In the genomic region with DNA sequence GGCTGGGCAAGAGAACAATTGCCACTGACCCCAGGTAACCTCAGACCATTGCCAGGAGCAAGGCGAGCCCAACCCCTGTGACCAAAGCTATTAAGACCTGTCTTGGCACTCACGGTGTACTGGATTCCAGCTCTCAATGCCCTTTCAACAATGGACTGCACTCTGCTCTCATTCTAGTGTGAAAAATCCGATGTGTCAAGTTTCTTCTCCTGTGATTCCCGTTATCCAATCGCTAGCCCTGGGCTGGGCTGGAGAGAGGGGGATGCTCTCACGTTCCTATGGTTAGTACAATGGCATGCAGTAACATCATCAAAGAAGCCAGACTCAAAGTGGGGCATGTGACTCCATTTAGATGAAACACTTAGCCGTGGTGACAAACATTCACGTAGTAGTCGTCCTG, we compare ENCODE assay signal across 23 mouse cellular contexts. TPM values are rescaled to one million over a fixed set of nuclear protein-coding genes. Genes with fewer than 3 reads are reported as not detected.
A peak's percentile ranks its signal among the peaks of the same experiment; 100 is the strongest.
DNase-seq lines count a peak whose midpoint lies in the region; ATAC-seq and TF ChIP-seq lines count a peak whose summit lies in the region.
"Had no signal": no experiment of that assay in that cellular context is flagged by ENCODE, and none has a peak within 500 bp of the region (broad histone marks: within the 10 kb centered on the region; RNA-seq: fewer than 3 reads in every experiment).

No protein-coding gene starts in this region.

- DNase-seq in heart, adult 2 months: no peak
- peak; percentile 34 for DNase-seq in kidney, adult 11 months
- DNase-seq in lung, postnatal 36 days: peak; percentile 40
- no peak for DNase-seq in lung, postnatal 14 days
- DNase-seq in retina, postnatal 1 day: peak; percentile 62
- DNase-seq: adrenal gland, adult 8-10 months; cerebellum, postnatal 10 days; forebrain, postnatal 0 days; layer of hippocampus, adult 9-11 months; liver, postnatal 0 days; thymus, adult 18-20 months; thymus, postnatal 4 days had no signal

- H3K9ac ChIP-seq in heart, embryonic 13.5 days: no peak overlapping the region
- no peak overlapping the region for H3K9ac ChIP-seq in heart, adult 2 months (ENCODE audit: low read depth, low read length)
- no peak overlapping the region for H3K9ac ChIP-seq in kidney, embryonic 15.5 days
- no peak overlapping the region for H3K9ac ChIP-seq in midbrain, embryonic 13.5 days (replicated peaks)
- H3K9ac ChIP-seq: forebrain, postnatal 0 days; liver, postnatal 0 days had no signal

- no peak overlapping the region for H3K4me3 ChIP-seq in heart, embryonic 13.5 days
- no peak overlapping the region for H3K4me3 ChIP-seq in heart, adult 2 months
- H3K4me3 ChIP-seq in kidney, embryonic 15.5 days (replicated peaks): no peak overlapping the region
- no peak overlapping the region for H3K4me3 ChIP-seq in midbrain, embryonic 13.5 days (replicated peaks)
- H3K4me3 ChIP-seq: forebrain, embryonic 10.5 days; left cerebral cortex, adult 2 months; limb, embryonic 10.5 days had no signal

- H3K9me3 ChIP-seq in heart, embryonic 13.5 days: no peaks in the 10 kb centered on the region
- H3K9me3 ChIP-seq in kidney, embryonic 15.5 days (replicated peaks): no peaks in the 10 kb centered on the region
- no peaks in the 10 kb centered on the region for H3K9me3 ChIP-seq in midbrain, embryonic 13.5 days
- H3K9me3 ChIP-seq: limb, embryonic 10.5 days had no signal

- H3K27ac ChIP-seq in heart, embryonic 13.5 days (replicated peaks): 0 out of 2 replicates have a peak overlapping the region, but pooled peaks have one; percentile 15
- no peak overlapping the region for H3K27ac ChIP-seq in heart, adult 2 months
- H3K27ac ChIP-seq in kidney, embryonic 15.5 days: no peak overlapping the region
- H3K27ac ChIP-seq in midbrain, embryonic 13.5 days: no peak overlapping the region
- H3K27ac ChIP-seq: forebrain, embryonic 10.5 days; left cerebral cortex, adult 2 months; limb, embryonic 10.5 days had no signal

- no peak for TF ChIP-seq POLR2A in heart, adult 2 months (IDR thresholded peaks at IDR 0.05; ENCODE audit: insufficient read depth, low read depth, low read length)

- 38% methylated on average over 9 of the region's 9 CpGs for WGBS in heart, embryonic 13.5 days
- WGBS in heart, adult 2 months: 49% methylated on average over 9 of the region's 9 CpGs
- WGBS in kidney, embryonic 15.5 days: 49% methylated on average over 9 of the region's 9 CpGs
- 28% methylated on average over 9 of the region's 9 CpGs for WGBS in midbrain, embryonic 13.5 days

- no peaks in the 10 kb centered on the region for H3K79me2 ChIP-seq in heart, adult 2 months (replicated peaks; ENCODE audit: control insufficient read depth, insufficient read depth, low read length)

- no peak for ATAC-seq in heart, embryonic 13.5 days (ENCODE audit: extremely low read depth, insufficient number of reproducible peaks, low FRiP score, low TSS enrichment)
- ATAC-seq in kidney, embryonic 15.5 days (replicated peaks; ENCODE audit: low FRiP score): no peak
- no peak for ATAC-seq in midbrain, embryonic 13.5 days
- ATAC-seq: forebrain, postnatal 0 days; inflammation-experienced regulatory T-cells, adult 6 months; liver, postnatal 0 days had no signal

- intact Hi-C loops in heart, adult 2 months (cut with DNase I): no loop called here

- TF ChIP-seq CTCF in heart, adult 2 months (IDR thresholded peaks at IDR 0.05): no peak

- no peaks in the 10 kb centered on the region for H3K4me1 ChIP-seq in heart, embryonic 13.5 days
- no peaks in the 10 kb centered on the region for H3K4me1 ChIP-seq in heart, adult 2 months (ENCODE audit: control insufficient read depth, insufficient read depth, low read length)
- 0 out of 2 replicates have a peak, but pooled peaks cover 2% of the 10 kb centered on the region for H3K4me1 ChIP-seq in kidney, embryonic 15.5 days
- H3K4me1 ChIP-seq in midbrain, embryonic 13.5 days (replicated peaks): 0 out of 2 replicates have a peak, but pooled peaks cover 2% of the 10 kb centered on the region
- H3K4me1 ChIP-seq: limb, embryonic 10.5 days had no signal

- no peak for TF ChIP-seq EP300 in heart, adult 2 months (IDR thresholded peaks at IDR 0.05; ENCODE audit: insufficient read depth, low read depth, low read length)

- no peaks in the 10 kb centered on the region for H3K27me3 ChIP-seq in heart, embryonic 13.5 days (replicated peaks)
- H3K27me3 ChIP-seq in heart, adult 2 months (ENCODE audit: control insufficient read depth, insufficient read depth, low read length): no peaks in the 10 kb centered on the region
- H3K27me3 ChIP-seq in kidney, embryonic 15.5 days: no peaks in the 10 kb centered on the region
- no peaks in the 10 kb centered on the region for H3K27me3 ChIP-seq in midbrain, embryonic 13.5 days

- H3K4me2 ChIP-seq in heart, embryonic 13.5 days: no peak overlapping the region
- no peak overlapping the region for H3K4me2 ChIP-seq in kidney, embryonic 15.5 days
- no peak overlapping the region for H3K4me2 ChIP-seq in midbrain, embryonic 13.5 days (replicated peaks)
- H3K4me2 ChIP-seq: midbrain, embryonic 11.5 days had no signal

- H3K36me3 ChIP-seq in heart, embryonic 13.5 days: no peaks in the 10 kb centered on the region
- no peaks in the 10 kb centered on the region for H3K36me3 ChIP-seq in heart, adult 2 months (ENCODE audit: control insufficient read depth, insufficient read depth, low read length)
- no peaks in the 10 kb centered on the region for H3K36me3 ChIP-seq in kidney, embryonic 15.5 days
- H3K36me3 ChIP-seq in midbrain, embryonic 13.5 days: no peaks in the 10 kb centered on the region
- H3K36me3 ChIP-seq: forebrain, embryonic 10.5 days; limb, embryonic 10.5 days had no signal

RNA-seq across cellular contexts. Expression of a gene that starts 41.0 kb away (rescaled TPM):
- polyA plus RNA-seq in heart, embryonic 13.5 days (2015; fragmentation: Nextera tagmentation; extraction: Ambion mirVana): 9.8 and 11.7 TPM in 2 replicates
- 10 to 100 TPM; 34.4 to 38.8 TPM for total RNA-seq in heart, adult 2 months (2021)
- 7.1 and 10.3 TPM in 2 replicates for polyA plus RNA-seq in heart, adult 2 months (2012; rRNA removed)
- polyA plus RNA-seq in kidney, embryonic 15.5 days (2015; fragmentation: Nextera tagmentation; extraction: Ambion mirVana): 19.1 and 20.4 TPM in 2 replicates
- polyA plus RNA-seq in midbrain, embryonic 13.5 days (2015; fragmentation: Nextera tagmentation; extraction: Ambion mirVana): 14.7 and 17.4 TPM in 2 replicates

RNA-seq across cellular contexts. Expression of a gene that starts 49.7 kb away (rescaled TPM):
- 0.41 and 1.3 TPM in 2 replicates for polyA plus RNA-seq in heart, embryonic 13.5 days (2015; fragmentation: Nextera tagmentation; extraction: Ambion mirVana)
- under 1 TPM; 0.50 to 0.55 TPM for total RNA-seq in heart, adult 2 months (2021)
- polyA plus RNA-seq in heart, adult 2 months (2012; rRNA removed): 1.00 TPM in 2 replicates
- polyA plus RNA-seq in kidney, embryonic 15.5 days (2015; fragmentation: Nextera tagmentation; extraction: Ambion mirVana): 7.0 and 8.8 TPM in 2 replicates
- polyA plus RNA-seq in midbrain, embryonic 13.5 days (2015; fragmentation: Nextera tagmentation; extraction: Ambion mirVana): 3.0 and 3.8 TPM in 2 replicates
- total RNA-seq: adrenal gland, adult 8-10 months; forebrain, postnatal 0 days; gastrocnemius, postnatal 4 days; hematopoietic stem cell, adult 5-6 weeks; monocyte, adult 5-6 weeks had no signal

Comparison
In these comparisons a context has a peak if more than half of its experiments do, and no peak if none do; other contexts are left out.
1. DNase-seq: peak in kidney, adult 11 months (single experiment), lung, postnatal 36 days (single experiment) and retina, postnatal 1 day (single experiment); none in heart, adult 2 months (0 of 2) and lung, postnatal 14 days (single experiment).